Mouse (Mus musculus): Measurements from ENCODE around the gene Supt3.

DNA sequence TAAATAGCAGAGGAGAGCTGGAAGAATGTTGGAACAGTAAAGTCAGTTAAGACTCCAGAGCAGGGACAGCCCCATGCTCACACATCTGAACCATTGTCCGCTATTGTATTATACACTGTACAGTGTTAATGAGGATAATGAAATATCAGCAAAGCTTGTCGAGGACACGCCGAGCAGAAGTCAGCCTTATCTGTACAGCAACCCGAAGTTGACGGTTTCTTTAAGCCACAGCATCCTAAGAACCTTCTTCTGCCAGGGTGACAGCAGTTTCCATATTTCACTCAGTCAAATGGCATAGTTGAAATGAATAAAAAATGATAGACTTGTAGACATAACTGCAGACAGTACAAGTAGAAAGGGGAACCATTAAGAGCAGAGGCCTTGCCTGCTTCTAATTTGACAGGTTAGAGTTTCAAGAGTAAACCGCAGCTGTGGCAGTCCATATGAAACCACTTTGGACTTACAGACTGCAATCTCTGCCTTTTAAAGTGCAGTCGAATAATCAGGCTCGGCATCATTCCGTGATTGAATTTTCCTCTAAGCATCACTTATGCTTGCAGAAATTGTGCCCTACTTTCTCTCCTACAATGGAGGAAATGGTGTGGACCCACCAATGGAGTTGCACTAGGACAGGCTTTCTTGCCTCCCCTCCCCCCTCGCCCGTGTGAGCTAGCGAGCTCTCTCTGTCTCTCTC is 227.7 kb downstream of the Supt3 start:
- TF ChIP-seq POLR2A (IDR thresholded peaks at IDR 0.05; ENCODE audit: insufficient read depth, low read depth, low read length) (no peak), CTCF (IDR thresholded peaks at IDR 0.05; ENCODE audit: insufficient read depth, low read depth, low read length) (no peak)
